Mouse (Mus musculus): ENCODE data around the gene Pigb.

Pigb gene

DNA sequence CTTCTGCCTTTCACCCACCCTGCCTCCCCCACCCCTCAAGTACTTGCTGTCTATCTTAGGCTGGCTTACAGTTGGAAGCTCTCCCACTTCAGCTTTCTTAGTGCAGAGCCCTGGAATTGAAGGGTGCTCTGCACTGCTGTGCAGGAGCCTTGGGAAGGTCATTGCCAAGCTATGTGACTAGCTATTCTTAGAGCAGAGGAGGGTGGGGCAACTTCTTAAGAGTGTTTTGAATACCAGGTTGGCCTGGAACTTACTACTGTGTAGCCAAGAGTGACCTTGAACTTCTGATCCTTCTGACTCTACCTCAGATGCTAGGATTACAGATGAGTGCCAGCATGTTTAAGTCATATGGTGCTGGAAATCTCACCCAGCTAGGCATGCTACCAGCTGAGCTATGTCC is 44.0 kb downstream of the Pigb start:
- in situ Hi-C loops (cut with MboI, MseI): no loop called here

- in situ Hi-C loops (cut with MboI, MseI): no loop called here
Observed at GRCm38 (mm10) chr9:72992576-72992975, 47.6 kb downstream of the Pigb start.

- in situ Hi-C loops (cut with MboI, MseI): no loop called here
Observed at GRCm38 (mm10) chr9:72991420-72991819, 48.8 kb downstream of the Pigb start.

- in situ Hi-C loops (cut with MboI, MseI): no loop called here
Observed at GRCm38 (mm10) chr9:72988706-72989105, 51.5 kb downstream of the Pigb start.

DNA sequence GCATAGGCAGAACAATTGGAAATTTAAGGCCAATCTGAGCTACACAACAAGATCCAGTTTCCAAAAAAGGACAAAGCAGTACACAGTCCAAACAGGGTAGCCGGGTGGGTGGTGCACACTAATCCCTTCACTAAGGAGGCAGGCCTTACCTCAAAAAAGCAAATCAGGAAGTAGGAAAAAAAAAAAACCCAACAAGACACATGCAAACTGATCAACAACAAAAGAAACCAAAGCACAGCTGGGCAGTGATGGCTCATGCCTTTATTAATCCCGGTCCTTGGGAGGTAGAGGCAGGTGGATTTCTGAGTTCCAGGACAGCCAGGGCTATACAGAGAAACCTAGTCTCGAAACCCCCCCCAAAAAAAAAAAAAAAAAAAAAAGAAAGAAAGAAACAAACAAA is 52.5 kb downstream of the Pigb start:
- in situ Hi-C loops (cut with MboI, MseI): no loop called here

GRCm38 (mm10) chr9:72985250-72986220 is 54.6 kb downstream of the Pigb start, which contains the start of the genes Ccpg1os and Ccpg1:
Ccpg1os (minus strand) TSS chr9:72985382.
Ccpg1 (plus strand) TSS chr9:72985429.
- in situ Hi-C loops (cut with MboI, MseI): no loop called here

DNA sequence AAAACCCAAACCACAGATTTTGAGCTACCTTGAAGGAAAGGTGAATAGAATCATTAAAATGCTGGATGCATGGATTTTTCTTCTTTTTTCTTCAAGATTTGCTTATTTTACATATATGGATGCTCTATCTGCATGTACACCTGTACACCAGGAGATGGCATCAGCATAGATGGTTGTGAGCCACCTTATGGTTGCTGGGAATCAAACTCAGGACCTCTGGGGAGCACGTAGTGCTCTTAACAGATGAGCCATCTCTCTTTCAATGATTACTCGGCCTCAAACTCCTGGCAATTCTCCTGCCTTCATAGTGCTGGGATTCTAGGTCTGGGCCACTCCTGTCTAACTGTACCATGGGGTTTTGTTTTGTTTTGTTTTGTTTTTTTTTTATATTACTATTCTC is 57.1 kb downstream of the Pigb start:
- in situ Hi-C loops (cut with MboI, MseI): no loop called here

- in situ Hi-C loops (cut with MboI, MseI): no loop called here
Observed at GRCm38 (mm10) chr9:72975242-72975641, 64.9 kb downstream of the Pigb start.

DNA sequence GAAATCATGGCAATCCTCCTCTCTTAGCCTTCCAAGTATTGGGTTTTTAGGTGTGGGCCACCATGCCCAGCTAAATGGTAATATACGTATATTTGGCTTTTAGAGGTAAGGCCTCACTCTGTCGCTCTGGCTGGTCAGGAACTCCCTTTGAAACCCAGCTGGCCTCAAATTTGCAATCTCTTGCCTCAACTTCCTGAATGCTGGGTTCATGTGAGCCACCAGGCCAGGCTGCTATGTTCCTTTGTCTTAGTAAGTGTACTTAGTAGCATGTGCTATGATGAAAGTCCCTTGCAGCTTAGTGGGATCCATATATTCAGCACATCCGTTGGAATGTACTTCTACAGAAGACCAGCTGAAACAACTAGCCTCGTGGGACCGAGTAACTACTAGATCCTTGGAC is 65.4 kb downstream of the Pigb start:
- in situ Hi-C loops (cut with MboI, MseI): loop anchor here in 1 of 2 experiments (5.0 kb wide), 1 partner anchor 118 kb away; no protein-coding TSS in a partner anchor

- in situ Hi-C loops (cut with MboI, MseI): loop anchor here in 1 of 2 experiments (5.0 kb wide), 1 partner anchor 119 kb away; no protein-coding TSS in a partner anchor
Observed at GRCm38 (mm10) chr9:72972984-72973383, 67.2 kb downstream of the Pigb start.

GRCm38 (mm10) chr9:72972435-72972834 is 67.7 kb downstream of the Pigb start:
- in situ Hi-C loops (cut with MboI, MseI): loop anchor here in 1 of 2 experiments (5.0 kb wide), 1 partner anchor 120 kb away; no protein-coding TSS in a partner anchor

GRCm38 (mm10) chr9:72969874-72970273 is 70.3 kb downstream of the Pigb start:
- in situ Hi-C loops (cut with MboI, MseI): loop anchor here (5.0 kb wide), 2 partner anchors 117 to 122 kb away; no protein-coding TSS in a partner anchor

DNA sequence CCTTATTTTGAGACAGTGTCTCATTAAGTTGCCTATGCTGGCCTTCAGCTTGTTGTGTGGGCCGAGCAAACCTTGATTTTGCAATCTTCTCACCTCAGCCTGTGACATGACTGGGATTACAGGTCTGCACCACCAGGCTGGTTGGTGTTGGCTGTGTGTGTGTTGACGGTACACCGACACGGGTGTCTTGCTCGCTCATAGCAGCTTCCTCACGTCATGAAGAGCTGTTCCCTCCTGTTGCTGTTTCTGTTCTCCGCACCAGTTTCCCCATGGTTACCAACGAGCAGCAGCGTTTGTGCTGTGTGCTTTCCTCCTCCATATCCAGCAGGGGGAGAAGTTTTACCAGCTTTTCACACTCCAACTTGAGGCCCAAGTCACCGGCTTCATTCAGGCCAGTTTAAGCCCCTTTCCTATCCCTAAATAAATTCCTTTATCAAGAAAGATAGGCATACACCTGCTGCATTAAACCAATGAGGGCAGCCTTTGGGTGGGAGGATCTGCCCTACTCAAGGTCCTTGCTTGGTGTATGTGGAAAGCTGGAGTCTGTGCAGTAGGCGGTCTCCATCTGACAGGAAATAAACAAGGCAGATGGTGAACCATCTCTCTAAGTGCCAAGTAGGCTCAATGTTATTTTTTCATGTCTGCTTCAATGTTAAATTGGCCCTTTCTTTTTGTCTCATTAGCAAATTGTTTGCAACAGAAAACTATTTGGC is 71.7 kb downstream of the Pigb start:
- in situ Hi-C loops (cut with MboI, MseI): loop anchor here in 1 of 2 experiments (5.0 kb wide), 1 partner anchor 119 kb away; no protein-coding TSS in a partner anchor

GRCm38 (mm10) chr9:72961959-72962358 is 78.2 kb downstream of the Pigb start:
- in situ Hi-C loops (cut with MboI, MseI): no loop called here

GRCm38 (mm10) chr9:72961346-72961745 is 78.8 kb downstream of the Pigb start:
- in situ Hi-C loops (cut with MboI, MseI): no loop called here

GRCm38 (mm10) chr9:72958521-72959450 is 81.4 kb downstream of the Pigb start, which contains the start of the genes Dyx1c1 and Gm44503:
Dyx1c1 (plus strand) TSS chr9:72958785.
Gm44503 (plus strand) TSS chr9:72958852.
- in situ Hi-C loops (cut with MboI, MseI): loop anchor here in 1 of 2 experiments (10.0 kb wide), 1 partner anchor 424 kb away; the partner anchor contains the start of gene Rfx7
